Mouse (Mus musculus): ENCODE data around the gene Nup54. TPM values are rescaled to one million over a fixed set of nuclear protein-coding genes. Genes with fewer than 3 reads are reported as not detected.

The Nup54 gene
- total and polyA plus RNA-seq, 2 experiments from 2014 or later = 42.3 to 90.2 TPM

- DNase-seq (ENCODE audit: low spot score) (no peak), ATAC-seq (no peak)
- Histone ChIP-seq H3K9ac (replicated peaks; ENCODE audit: low read length) (no peak overlapping the region), H3K4me3 (ENCODE audit: low read length) (no peak overlapping the region), H3K4me1 (ENCODE audit: insufficient read depth, low read length) (no peaks in the 10 kb centered on the region), H3K9me3 (ENCODE audit: low read length) (no peaks in the 10 kb centered on the region), H3K27ac (no peak overlapping the region), H3K27me3 (ENCODE audit: insufficient read depth, low read length) (no peaks in the 10 kb centered on the region), H3K4me2 (ENCODE audit: low read depth, low read length) (no peak overlapping the region), H3K36me3 (ENCODE audit: insufficient read depth, low read length) (peaks cover 60% of the 10 kb centered on the region)
- TF ChIP-seq CTCF (IDR thresholded peaks at IDR 0.05; ENCODE audit: low read depth) = no peak
- WGBS = 91% methylated on average over 11 of the region's 11 CpGs
Measured at GRCm38 (mm10) chr5:92424126-92424525, 10.9 kb downstream of the Nup54 start.

- no peak for TF ChIP-seq CTCF (IDR thresholded peaks at IDR 0.05; ENCODE audit: low read depth)
Measured at GRCm38 (mm10) chr5:92413982-92414375, 21.0 kb downstream of the Nup54 start.

DNA sequence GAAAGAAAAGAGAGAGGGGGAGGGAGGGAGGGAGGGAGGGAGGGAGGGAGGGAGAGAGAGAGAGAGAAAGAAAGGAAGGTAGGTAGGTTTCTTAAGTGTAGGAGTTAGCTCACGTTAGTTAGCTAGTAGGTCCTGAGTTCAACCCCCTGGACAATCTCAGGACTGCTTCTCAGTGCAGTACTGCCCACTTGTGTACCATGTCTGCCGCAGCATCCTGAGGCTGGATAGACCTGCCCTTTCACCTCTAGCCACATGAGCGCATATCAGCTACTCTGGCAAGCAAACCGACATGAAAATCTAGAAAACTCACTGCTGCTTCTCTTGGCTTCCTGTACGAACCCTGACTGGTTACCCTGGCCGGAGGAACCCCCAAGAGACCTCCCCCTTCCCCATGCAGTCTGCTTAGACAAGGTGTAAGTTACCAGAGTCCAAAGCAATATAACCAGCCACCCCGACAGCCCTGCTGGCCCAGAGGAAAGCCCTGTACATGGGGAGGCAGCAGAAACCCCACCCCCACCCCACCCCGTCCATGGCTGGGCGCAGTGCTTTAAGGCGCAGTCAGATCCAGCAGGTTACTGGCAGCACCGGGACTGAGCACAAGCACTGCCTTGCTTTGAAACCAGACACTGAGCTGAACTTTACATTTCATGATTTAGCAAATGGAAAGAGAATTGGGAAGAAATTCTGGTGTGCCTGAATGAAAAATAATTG, 21.6 kb downstream of the Nup54 start:
- Histone ChIP-seq H3K36me3 (ENCODE audit: insufficient read depth, low read length) (peaks cover 34% of the 10 kb centered on the region), H3K4me3 (ENCODE audit: low read length) (no peak overlapping the region), H3K27me3 (ENCODE audit: insufficient read depth, low read length) (no peaks in the 10 kb centered on the region), H3K4me1 (ENCODE audit: insufficient read depth, low read length) (no peaks in the 10 kb centered on the region), H3K9me3 (ENCODE audit: low read length) (no peaks in the 10 kb centered on the region), H3K9ac (replicated peaks; ENCODE audit: low read length) (no peak overlapping the region), H3K27ac (no peak overlapping the region), H3K4me2 (ENCODE audit: low read depth, low read length) (no peak overlapping the region)
- TF ChIP-seq CTCF (IDR thresholded peaks at IDR 0.05; ENCODE audit: low read depth) = no peak
- DNase-seq (ENCODE audit: low spot score) (no peak), ATAC-seq (no peak)
- 89% methylated on average over 11 of the region's 11 CpGs for WGBS

More at GRCm38 (mm10) chr5:92413982-92414375, 21.0 kb downstream of the Nup54 start:
- WGBS = 91% methylated on average over 8 of the region's 8 CpGs
- Histone ChIP-seq H3K9me3 (ENCODE audit: low read length) (no peaks in the 10 kb centered on the region), H3K4me2 (ENCODE audit: low read depth, low read length) (no peak overlapping the region), H3K4me1 (ENCODE audit: insufficient read depth, low read length) (no peaks in the 10 kb centered on the region), H3K27me3 (ENCODE audit: insufficient read depth, low read length) (no peaks in the 10 kb centered on the region), H3K27ac (no peak overlapping the region), H3K36me3 (ENCODE audit: insufficient read depth, low read length) (peaks cover 37% of the 10 kb centered on the region), H3K4me3 (ENCODE audit: low read length) (no peak overlapping the region), H3K9ac (replicated peaks; ENCODE audit: low read length) (no peak overlapping the region)
- ATAC-seq (no peak), DNase-seq (ENCODE audit: low spot score) (no peak)

DNA sequence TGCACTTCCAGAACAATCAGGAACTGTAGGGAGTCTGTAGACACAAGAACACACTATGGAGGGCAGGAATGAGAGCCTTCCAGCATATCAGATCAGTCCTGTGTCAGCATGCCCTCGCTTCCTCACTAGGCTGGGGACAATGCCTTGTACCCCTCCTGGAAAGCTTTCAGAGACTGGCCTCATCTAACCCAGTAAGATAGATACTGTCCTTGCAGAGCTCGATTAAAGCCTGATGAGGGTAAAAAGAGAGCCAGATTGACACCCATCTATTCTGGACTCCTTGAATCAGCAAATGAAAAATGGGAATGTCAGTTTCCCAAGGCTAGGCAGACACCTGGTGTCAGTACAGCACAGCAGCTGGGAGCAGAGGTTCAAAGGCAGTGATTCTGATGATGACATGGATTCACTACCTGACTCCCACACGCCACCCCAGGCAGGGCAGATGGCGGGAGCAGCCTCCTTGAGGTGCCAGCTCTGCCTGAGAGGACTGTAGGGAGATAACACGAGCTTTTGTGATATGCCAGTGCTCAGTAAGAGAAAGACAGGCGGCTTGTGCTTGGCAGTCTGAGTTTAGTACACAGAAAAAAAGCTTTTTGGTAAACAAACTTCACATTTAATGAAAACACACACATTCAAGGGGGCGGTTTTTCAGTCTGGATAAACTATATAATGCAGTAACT, 23.4 kb downstream of the Nup54 start:
- no peak overlapping the region for H3K9ac ChIP-seq (replicated peaks; ENCODE audit: low read length)
- no peaks in the 10 kb centered on the region for H3K27me3 ChIP-seq (ENCODE audit: insufficient read depth, low read length)
- DNase-seq (ENCODE audit: low spot score) (no peak), ATAC-seq (no peak)
- H3K4me2 ChIP-seq (ENCODE audit: low read depth, low read length) = no peak overlapping the region
- 63% methylated on average over 7 of the region's 7 CpGs for WGBS
- H3K27ac ChIP-seq = no peak overlapping the region
- no peak for TF ChIP-seq CTCF (IDR thresholded peaks at IDR 0.05; ENCODE audit: low read depth)
- H3K4me1 ChIP-seq (ENCODE audit: insufficient read depth, low read length) = no peaks in the 10 kb centered on the region
- H3K4me3 ChIP-seq (ENCODE audit: low read length) = no peak overlapping the region
- peaks cover 17% of the 10 kb centered on the region for H3K36me3 ChIP-seq (ENCODE audit: insufficient read depth, low read length)
- H3K9me3 ChIP-seq (ENCODE audit: low read length) = no peaks in the 10 kb centered on the region

DNA sequence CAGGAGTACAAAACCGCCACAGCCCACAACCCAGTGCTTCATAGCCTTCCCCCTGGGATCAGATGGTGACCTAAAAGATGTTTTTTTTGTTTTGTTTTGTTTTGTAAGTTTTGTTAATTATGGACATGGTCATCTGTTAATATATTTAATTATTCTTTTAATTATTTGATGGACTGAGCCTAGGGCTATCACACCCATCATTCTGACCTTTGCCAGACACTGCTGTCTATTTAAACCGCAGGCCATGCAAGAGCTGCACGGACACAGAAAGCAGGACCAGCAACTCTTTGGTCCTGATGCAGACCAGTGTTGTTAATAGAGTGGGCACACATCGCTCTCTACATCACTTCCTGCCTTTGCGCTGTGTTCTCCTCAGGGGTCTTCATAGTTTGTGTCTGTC, 24.5 kb downstream of the Nup54 start:
- TF ChIP-seq CTCF (IDR thresholded peaks at IDR 0.05; ENCODE audit: low read depth) = no peak
- DNase-seq (ENCODE audit: low spot score) = no peak

DNA sequence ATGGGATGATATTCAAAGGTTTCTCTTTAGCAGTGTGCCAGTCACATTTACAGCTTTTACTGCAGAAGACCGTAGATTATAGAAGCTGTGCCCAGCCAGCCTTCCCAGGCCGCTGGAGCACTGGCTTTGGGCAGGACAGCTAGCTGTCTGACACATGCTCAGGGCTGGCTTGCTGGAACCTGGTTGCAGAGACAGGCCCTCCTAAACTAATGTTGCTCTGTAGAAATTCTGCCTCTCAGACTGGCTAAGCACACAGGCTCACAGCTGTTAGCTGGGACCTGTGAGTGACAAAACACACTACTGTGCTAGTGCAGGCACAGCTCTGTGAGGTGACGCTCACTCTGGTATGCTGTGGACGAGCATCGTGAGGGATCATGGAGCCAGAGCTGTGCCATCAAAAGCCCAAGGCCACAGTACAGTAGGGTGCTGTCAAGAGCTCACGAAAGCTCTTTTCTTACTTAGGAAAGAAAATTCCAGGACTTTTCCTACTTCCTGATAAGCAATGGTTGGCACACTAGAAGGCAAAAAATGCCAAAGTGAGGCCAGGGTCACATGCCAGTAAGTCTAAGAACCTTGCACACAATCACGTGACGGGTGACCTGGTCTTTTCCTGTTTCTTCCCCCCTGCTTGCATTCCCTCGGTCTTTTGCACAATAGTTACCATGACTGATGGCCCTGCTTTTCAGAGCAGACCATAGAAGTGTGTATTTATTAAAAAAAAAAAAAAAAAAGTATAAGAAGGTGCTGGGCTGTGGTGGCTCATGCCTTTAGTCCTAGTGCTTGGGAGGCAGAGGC, 25.5 kb downstream of the Nup54 start:
- DNase-seq (ENCODE audit: low spot score) = no peak
- no peak overlapping the region for H3K4me2 ChIP-seq (ENCODE audit: low read depth, low read length)
- 75% methylated on average over 9 of the region's 9 CpGs for WGBS
- ATAC-seq = no peak
- H3K4me1 ChIP-seq (ENCODE audit: insufficient read depth, low read length) = no peaks in the 10 kb centered on the region
- H3K27ac ChIP-seq = no peak overlapping the region
- H3K36me3 ChIP-seq (ENCODE audit: insufficient read depth, low read length) = peaks cover 7% of the 10 kb centered on the region; the same call in 1 of the 2 replicates
- no peaks in the 10 kb centered on the region for H3K27me3 ChIP-seq (ENCODE audit: insufficient read depth, low read length)
- no peaks in the 10 kb centered on the region for H3K9me3 ChIP-seq (ENCODE audit: low read length)
- no peak overlapping the region for H3K9ac ChIP-seq (replicated peaks; ENCODE audit: low read length)
- no peak overlapping the region for H3K4me3 ChIP-seq (ENCODE audit: low read length)
- TF ChIP-seq CTCF (IDR thresholded peaks at IDR 0.05; ENCODE audit: low read depth) = no peak

More for the DNA sequence above, 24.5 kb downstream of the Nup54 start:
- no peak overlapping the region for H3K27ac ChIP-seq
- H3K4me3 ChIP-seq (ENCODE audit: low read length) = no peak overlapping the region
- H3K4me2 ChIP-seq (ENCODE audit: low read depth, low read length) = no peak overlapping the region
- no peak overlapping the region for H3K9ac ChIP-seq (replicated peaks; ENCODE audit: low read length)
- no peaks in the 10 kb centered on the region for H3K4me1 ChIP-seq (ENCODE audit: insufficient read depth, low read length)
- ATAC-seq = no peak
- peaks cover 14% of the 10 kb centered on the region; the same call in 1 of the 2 replicates for H3K36me3 ChIP-seq (ENCODE audit: insufficient read depth, low read length)
- H3K9me3 ChIP-seq (ENCODE audit: low read length) = no peaks in the 10 kb centered on the region
- H3K27me3 ChIP-seq (ENCODE audit: insufficient read depth, low read length) = no peaks in the 10 kb centered on the region
- 83% methylated on average over 5 of the region's 5 CpGs for WGBS

All from hindbrain, postnatal 0 days (tissue).